Mouse (Mus musculus) common myeloid progenitor, adult 5-6 weeks (primary cell): ENCODE results near the gene Adgrl1. TPM values are rescaled to one million over a fixed set of nuclear protein-coding genes. Genes with fewer than 3 reads are reported as not detected.
"Not testable (repeated sequence)": the region's sequence is repeated elsewhere in the genome, so short reads cannot be mapped to it uniquely, and the experiment has no call there.

Experiments used
- ATAC-seq: replicated peaks from 2 replicates; pipeline ENCODE4 v1.8.0; 2016; ENCODE audit warnings: low read depth, mild to moderate bottlenecking, moderate TSS enrichment, inconsistent platforms; ENCODE audit not compliant: poor library complexity, severe bottlenecking
- total RNA-seq: library from RNA; stranded (forward); fragments of 200-1000, 187-1606 nt; gene quantifications from 2 replicates; pipeline ENCODE4 v1.2.3, GENCODE M21; 2017

Adgrl1 gene
- total RNA-seq, 1 experiment from 2014 or later, result 6.1 TPM

DNA sequence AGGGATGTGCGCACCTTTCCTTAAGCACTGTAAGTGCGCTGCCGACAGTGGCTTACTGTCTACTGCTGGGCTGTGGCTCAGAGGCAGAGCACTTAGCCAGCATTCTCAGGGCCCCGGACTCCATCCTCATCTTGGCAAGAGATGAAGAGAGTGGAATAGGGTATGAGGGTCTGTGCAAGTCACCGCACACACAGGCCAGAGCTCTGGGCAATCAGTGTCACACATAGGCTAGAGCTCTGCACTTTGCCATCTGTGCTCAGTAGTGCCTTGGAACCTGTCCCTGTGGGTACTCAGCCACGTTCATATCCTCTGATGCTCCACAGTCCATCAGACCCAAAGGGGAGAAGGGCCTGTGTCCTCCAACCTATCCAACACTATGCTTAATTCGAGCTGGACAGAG lies 81.6 kb downstream of the Adgrl1 start:
- no peak for ATAC-seq

GRCm38 (mm10) chr8:83982449-83982848 lies 82.5 kb downstream of the Adgrl1 start:
- no peak for ATAC-seq

DNA sequence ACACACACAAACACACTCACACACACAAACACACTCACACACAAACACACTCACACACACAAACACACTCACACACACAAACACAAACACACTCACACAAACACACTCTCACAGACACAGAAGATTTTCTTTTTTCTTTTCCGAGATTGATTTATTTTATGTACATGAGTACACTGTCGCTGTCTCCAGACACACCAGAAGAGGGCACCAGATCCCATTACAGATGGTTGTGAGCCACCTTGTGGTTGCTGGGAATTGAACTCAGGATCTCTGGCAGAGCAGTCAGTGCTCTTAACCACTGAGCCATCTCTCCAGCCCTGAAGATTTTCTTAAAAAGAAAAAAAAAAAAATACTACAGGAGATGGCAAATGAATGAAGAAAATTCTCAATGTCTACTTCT lies 83.3 kb downstream of the Adgrl1 start:
- ATAC-seq, result not testable (repeated sequence)

- peak; percentile 88 for ATAC-seq
Measured at GRCm38 (mm10) chr8:83989243-83989642, 89.3 kb downstream of the Adgrl1 start.

DNA sequence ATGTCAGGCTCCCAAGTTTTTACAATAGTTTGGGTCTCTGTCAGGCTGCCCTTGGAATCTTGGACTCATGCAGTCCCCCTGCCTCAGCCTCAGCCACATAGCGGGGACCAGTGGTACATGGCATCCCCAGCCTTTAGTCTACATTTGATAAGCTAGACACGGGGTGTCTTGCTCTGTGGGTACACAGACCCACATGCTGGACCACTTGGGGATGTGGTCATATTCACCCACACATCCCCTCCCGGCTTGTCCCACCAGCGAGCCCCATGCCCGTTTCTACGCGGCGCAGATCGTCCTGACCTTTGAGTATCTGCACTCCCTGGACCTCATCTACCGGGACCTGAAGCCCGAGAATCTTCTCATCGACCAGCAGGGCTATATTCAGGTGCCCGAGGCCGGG lies 90.3 kb downstream of the Adgrl1 start:
- no peak for ATAC-seq

Other genes starting within 250 kb of the Adgrl1 start
- 18.2 and 18.5 TPM in 2 replicates for gene Gipc1, start 247.4 kb upstream of the Adgrl1 start, total RNA-seq
- 1.6 and 4.5 TPM in 2 replicates for gene Ptger1, start 233.4 kb upstream of the Adgrl1 start, total RNA-seq
- gene Pkn1, start 200.9 kb upstream of the Adgrl1 start, total RNA-seq, result 34.4 and 63.9 TPM in 2 replicates
- 109 and 124 TPM in 2 replicates for gene Ddx39, start 184.9 kb upstream of the Adgrl1 start, total RNA-seq
- 15.0 and 15.2 TPM in 2 replicates for gene Adgre5, start 158.8 kb upstream of the Adgrl1 start, total RNA-seq
- gene Gm10644, start 55.1 kb downstream of the Adgrl1 start, total RNA-seq, result 0.05 TPM in 1 of 2 replicates, not detected in the other
- 20.7 and 33.8 TPM in 2 replicates for gene Asf1b, start 55.4 kb downstream of the Adgrl1 start, total RNA-seq
- 26.6 and 28.1 TPM in 2 replicates for gene Prkaca, start 72.9 kb downstream of the Adgrl1 start, total RNA-seq
- gene Samd1, start 97.6 kb downstream of the Adgrl1 start, total RNA-seq, result 42.2 and 48.2 TPM in 2 replicates
- 1.4 TPM in 1 of 2 replicates, not detected in the other for gene 1700067K01Rik, start 101.4 kb downstream of the Adgrl1 start, total RNA-seq
- not detected in 2 replicates for gene 2210011C24Rik, start 112.1 kb downstream of the Adgrl1 start, total RNA-seq
- gene Palm3, start 121.4 kb downstream of the Adgrl1 start, total RNA-seq, result not detected in 2 replicates
- gene Il27ra, start 142.5 kb downstream of the Adgrl1 start, total RNA-seq, result 5.5 and 7.5 TPM in 2 replicates
- not detected in 2 replicates for gene Rln3, start 144.9 kb downstream of the Adgrl1 start, total RNA-seq
- 2.9 and 4.8 TPM in 2 replicates for gene Gm10643, start 165.0 kb downstream of the Adgrl1 start, total RNA-seq
- gene Rfx1, start 166.7 kb downstream of the Adgrl1 start, total RNA-seq, result 3.1 and 5.3 TPM in 2 replicates
- gene Dcaf15, start 204.7 kb downstream of the Adgrl1 start, total RNA-seq, result 10.2 and 18.9 TPM in 2 replicates
- gene Podnl1, start 225.9 kb downstream of the Adgrl1 start, total RNA-seq, result not detected in 2 replicates
- 3.9 and 6.2 TPM in 2 replicates for gene Cc2d1a, start 247.8 kb downstream of the Adgrl1 start, total RNA-seq
- 1.3 and 1.7 TPM in 2 replicates for gene 4930432K21Rik, start 247.9 kb downstream of the Adgrl1 start, total RNA-seq